Mouse (Mus musculus): ENCODE measurements around the gene Lipc. TPM values are rescaled to one million over a fixed set of nuclear protein-coding genes. Genes with fewer than 3 reads are reported as not detected.

Gene Lipc
- polyA plus RNA-seq, 1 experiment from 2014 or later, result not detected

- H3K9me3 ChIP-seq, result no peaks in the 10 kb centered on the region
- WGBS, result 80% methylated on average over 3 of the region's 3 CpGs
- H3K9ac ChIP-seq (replicated peaks), result no peak overlapping the region
- no peak for ATAC-seq (replicated peaks)
- H3K4me1 ChIP-seq, result no peaks in the 10 kb centered on the region
- no peak overlapping the region for H3K4me2 ChIP-seq (replicated peaks)
- no peak overlapping the region for H3K27ac ChIP-seq (replicated peaks)
- no peaks in the 10 kb centered on the region for H3K36me3 ChIP-seq
- no peak overlapping the region for H3K4me3 ChIP-seq
- H3K27me3 ChIP-seq, result no peaks in the 10 kb centered on the region
Observed at GRCm38 (mm10) chr9:70969244-70969643, 17.2 kb upstream of the Lipc start.

GRCm38 (mm10) chr9:70965999-70966994 lies 14.3 kb upstream of the Lipc start:
- no peak for ATAC-seq (replicated peaks)
- 81% methylated on average over 17 of the region's 17 CpGs for WGBS

GRCm38 (mm10) chr9:70965422-70965821 lies 13.4 kb upstream of the Lipc start:
- Histone ChIP-seq H3K27ac (replicated peaks) (no peak overlapping the region), H3K4me3 (no peak overlapping the region), H3K4me1 (no peaks in the 10 kb centered on the region), H3K36me3 (no peaks in the 10 kb centered on the region), H3K4me2 (replicated peaks) (no peak overlapping the region), H3K27me3 (no peaks in the 10 kb centered on the region), H3K9me3 (no peaks in the 10 kb centered on the region), H3K9ac (replicated peaks) (no peak overlapping the region)
- WGBS, result 90% methylated on average over 2 of the region's 2 CpGs
- no peak for ATAC-seq (replicated peaks)

More at GRCm38 (mm10) chr9:70965999-70966994, 14.3 kb upstream of the Lipc start:
- no peaks in the 10 kb centered on the region for H3K27me3 ChIP-seq
- H3K4me3 ChIP-seq, result no peak overlapping the region
- H3K27ac ChIP-seq (replicated peaks), result no peak overlapping the region
- no peaks in the 10 kb centered on the region for H3K4me1 ChIP-seq
- no peak overlapping the region for H3K4me2 ChIP-seq (replicated peaks)
- no peak overlapping the region for H3K9ac ChIP-seq (replicated peaks)
- H3K36me3 ChIP-seq, result no peaks in the 10 kb centered on the region
- H3K9me3 ChIP-seq, result no peaks in the 10 kb centered on the region

- no peak for ATAC-seq (replicated peaks)
- Histone ChIP-seq H3K9ac (replicated peaks) (no peak overlapping the region), H3K9me3 (no peaks in the 10 kb centered on the region), H3K4me3 (no peak overlapping the region), H3K4me2 (replicated peaks) (no peak overlapping the region), H3K27ac (replicated peaks) (no peak overlapping the region), H3K27me3 (no peaks in the 10 kb centered on the region), H3K36me3 (no peaks in the 10 kb centered on the region), H3K4me1 (no peaks in the 10 kb centered on the region)
- WGBS, result 90% methylated on average over 4 of the region's 4 CpGs
Observed at GRCm38 (mm10) chr9:70965011-70965410, 13.0 kb upstream of the Lipc start.

- WGBS, result 66% methylated on average over 7 of the region's 7 CpGs
- Histone ChIP-seq H3K9me3 (no peaks in the 10 kb centered on the region), H3K9ac (replicated peaks) (no peak overlapping the region), H3K4me3 (no peak overlapping the region), H3K36me3 (no peaks in the 10 kb centered on the region), H3K27ac (replicated peaks) (no peak overlapping the region), H3K4me2 (replicated peaks) (no peak overlapping the region), H3K4me1 (no peaks in the 10 kb centered on the region), H3K27me3 (no peaks in the 10 kb centered on the region)
- ATAC-seq (replicated peaks), result no peak
Observed at GRCm38 (mm10) chr9:70963461-70963891, 11.4 kb upstream of the Lipc start.

GRCm38 (mm10) chr9:70962781-70963455 lies 10.9 kb upstream of the Lipc start:
- Histone ChIP-seq H3K27ac (replicated peaks) (no peak overlapping the region), H3K4me2 (replicated peaks) (no peak overlapping the region), H3K9ac (replicated peaks) (no peak overlapping the region), H3K4me1 (no peaks in the 10 kb centered on the region), H3K27me3 (no peaks in the 10 kb centered on the region), H3K36me3 (no peaks in the 10 kb centered on the region), H3K4me3 (no peak overlapping the region), H3K9me3 (no peaks in the 10 kb centered on the region)
- whole genome bisulfite sequencing, result 93% methylated on average over 2 of the region's 2 CpGs
- no peak for ATAC-seq (replicated peaks)

DNA sequence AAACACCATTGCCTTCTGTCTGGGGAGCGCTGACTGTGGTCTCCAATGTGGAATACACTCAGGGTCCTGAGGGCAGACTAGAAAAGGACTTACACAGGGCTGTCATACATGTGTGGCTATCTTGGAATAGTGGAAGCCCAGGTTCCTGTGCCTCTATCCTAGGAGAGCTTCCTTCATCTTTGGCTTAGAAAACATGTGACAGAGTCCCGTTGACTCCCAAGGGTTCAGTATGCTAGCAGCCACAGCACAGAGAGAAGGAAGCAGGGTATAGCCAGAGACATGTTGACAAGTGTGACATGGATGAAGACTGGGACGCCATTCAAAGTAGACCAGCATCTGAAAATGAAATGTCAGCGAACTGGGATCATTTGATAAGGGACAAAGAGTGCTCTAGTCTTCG lies 8.3 kb upstream of the Lipc start:
- no peak for ATAC-seq (replicated peaks)
- Histone ChIP-seq H3K9ac (replicated peaks) (no peak overlapping the region), H3K4me3 (no peak overlapping the region), H3K9me3 (no peaks in the 10 kb centered on the region), H3K4me2 (replicated peaks) (no peak overlapping the region), H3K27me3 (no peaks in the 10 kb centered on the region), H3K27ac (replicated peaks) (no peak overlapping the region), H3K36me3 (no peaks in the 10 kb centered on the region), H3K4me1 (no peaks in the 10 kb centered on the region)
- 97% methylated on average over 5 of the region's 5 CpGs for WGBS

GRCm38 (mm10) chr9:70959866-70960265 lies 7.8 kb upstream of the Lipc start:
- Histone ChIP-seq H3K9ac (replicated peaks) (no peak overlapping the region), H3K27me3 (no peaks in the 10 kb centered on the region), H3K4me1 (no peaks in the 10 kb centered on the region), H3K36me3 (no peaks in the 10 kb centered on the region), H3K4me3 (no peak overlapping the region), H3K9me3 (no peaks in the 10 kb centered on the region), H3K4me2 (replicated peaks) (no peak overlapping the region), H3K27ac (replicated peaks) (no peak overlapping the region)
- WGBS, result 84% methylated on average over 5 of the region's 5 CpGs
- no peak for ATAC-seq (replicated peaks)

- no peaks in the 10 kb centered on the region for H3K4me1 ChIP-seq
- H3K27me3 ChIP-seq, result no peaks in the 10 kb centered on the region
- H3K27ac ChIP-seq (replicated peaks), result no peak overlapping the region
- 90% methylated on average over 3 of the region's 3 CpGs for WGBS
- no peak overlapping the region for H3K4me2 ChIP-seq (replicated peaks)
- no peaks in the 10 kb centered on the region for H3K9me3 ChIP-seq
- H3K9ac ChIP-seq (replicated peaks), result no peak overlapping the region
- no peaks in the 10 kb centered on the region for H3K36me3 ChIP-seq
- H3K4me3 ChIP-seq, result no peak overlapping the region
- no peak for ATAC-seq (replicated peaks)
Observed at GRCm38 (mm10) chr9:70959447-70959846, 7.4 kb upstream of the Lipc start.

GRCm38 (mm10) chr9:70958381-70958780 lies 6.4 kb upstream of the Lipc start:
- Histone ChIP-seq H3K27ac (replicated peaks) (no peak overlapping the region), H3K4me1 (no peaks in the 10 kb centered on the region), H3K9ac (replicated peaks) (no peak overlapping the region), H3K36me3 (no peaks in the 10 kb centered on the region), H3K27me3 (no peaks in the 10 kb centered on the region), H3K9me3 (no peaks in the 10 kb centered on the region), H3K4me2 (replicated peaks) (no peak overlapping the region), H3K4me3 (no peak overlapping the region)
- ATAC-seq (replicated peaks), result no peak
- WGBS, result 82% methylated on average over 5 of the region's 5 CpGs

DNA sequence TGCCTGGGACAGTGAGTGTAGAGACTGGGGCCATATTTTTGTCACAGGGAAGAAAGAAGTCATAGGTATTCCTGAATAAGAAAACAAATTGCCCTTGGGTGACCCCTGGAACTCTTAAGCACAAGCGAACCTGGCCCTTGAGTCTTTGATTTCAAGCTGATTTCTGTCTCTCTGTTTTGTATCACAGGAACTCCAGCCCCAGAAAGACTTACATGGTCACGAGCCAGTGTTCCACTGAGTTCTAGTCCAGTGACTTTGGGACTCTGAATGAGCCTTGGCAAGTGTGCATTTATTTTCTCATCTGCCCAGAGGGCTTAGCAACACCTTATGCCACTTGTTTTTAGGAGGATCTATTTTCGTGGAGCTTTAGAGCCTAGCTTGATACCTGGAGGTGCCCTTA lies 5.7 kb upstream of the Lipc start:
- Histone ChIP-seq H3K4me3 (no peak overlapping the region), H3K4me1 (no peaks in the 10 kb centered on the region), H3K36me3 (no peaks in the 10 kb centered on the region), H3K9me3 (no peaks in the 10 kb centered on the region), H3K9ac (replicated peaks) (no peak overlapping the region), H3K27ac (replicated peaks) (no peak overlapping the region), H3K4me2 (replicated peaks) (no peak overlapping the region), H3K27me3 (no peaks in the 10 kb centered on the region)
- WGBS, result 67% methylated on average over 3 of the region's 3 CpGs
- ATAC-seq (replicated peaks), result no peak

DNA sequence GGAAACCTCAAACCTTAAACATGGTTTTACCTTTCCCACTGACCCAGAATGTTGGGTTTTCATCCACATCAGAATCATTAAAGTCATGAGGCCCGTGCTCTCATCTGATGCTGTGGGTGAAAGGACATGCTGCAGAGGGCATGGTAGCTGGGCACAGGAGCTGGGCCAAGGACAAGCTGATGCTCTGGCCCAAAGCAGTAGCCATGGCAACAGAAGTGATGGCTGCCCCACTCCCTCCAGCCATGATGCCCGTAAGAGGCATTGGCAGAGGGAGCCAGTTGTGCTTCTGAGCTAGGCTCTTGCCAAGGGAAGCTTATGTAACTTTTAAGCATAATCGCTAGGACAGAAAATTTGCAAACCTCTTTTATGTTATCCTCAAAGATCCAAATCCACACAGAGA lies 2.2 kb upstream of the Lipc start:
- Histone ChIP-seq H3K36me3 (no peaks in the 10 kb centered on the region), H3K4me3 (no peak overlapping the region), H3K9ac (replicated peaks) (no peak overlapping the region), H3K4me1 (no peaks in the 10 kb centered on the region), H3K27me3 (no peaks in the 10 kb centered on the region), H3K9me3 (no peaks in the 10 kb centered on the region), H3K27ac (replicated peaks) (no peak overlapping the region), H3K4me2 (replicated peaks) (no peak overlapping the region)
- ATAC-seq (replicated peaks), result no peak
- 81% methylated on average over 3 of the region's 3 CpGs for WGBS
